Mouse (Mus musculus): ENCODE measurements around the gene Uqcr10. TPM values are rescaled to one million over a fixed set of nuclear protein-coding genes. Genes with fewer than 3 reads are reported as not detected.

The Uqcr10 gene
- total RNA-seq (2021) = 1,000 to 10,000 TPM; 1,424 to 1,479 TPM
- long read RNA-seq, experiment 1, transcript Uqcr10-201 (2 exons, 434 nt) = major isoform, 403 of 422 reads
- long read RNA-seq, experiment 1, partial matches to known transcripts = 12 of 422 reads
- long read RNA-seq, experiment 1, other reads (novel, unspliced or antisense) = 3 of 422 reads
- long read RNA-seq, experiment 2, transcript Uqcr10-203 (3 exons, 510 nt) = minor isoform, 7 of 488 reads
- long read RNA-seq, experiment 2, transcript Uqcr10-201 (2 exons, 434 nt) = major isoform, 470 of 488 reads
- long read RNA-seq, experiment 2, partial matches to known transcripts = 4 of 488 reads
- long read RNA-seq, experiment 2, other reads (novel, unspliced or antisense) = 4 of 488 reads

- intact Hi-C loops (cut with DNase I) = loop anchor here (5.0 kb wide), 2 partner anchors 202 to 267 kb away; no protein-coding TSS in a partner anchor
- DNase-seq = peak; percentile 93 to 94
Measured at GRCm38 (mm10) chr11:4704072-4704964, at the start of gene Uqcr10, which contains the start of gene Zmat5. Uqcr10 (minus strand) TSS chr11:4704342. Zmat5 (plus strand) TSS chr11:4704678.

- no peak for DNase-seq
- intact Hi-C loops (cut with DNase I) = no loop called here
Measured at GRCm38 (mm10) chr11:4752836-4753235, 48.7 kb upstream of the Uqcr10 start.

GRCm38 (mm10) chr11:4750263-4750662 is 46.1 kb upstream of the Uqcr10 start:
- intact Hi-C loops (cut with DNase I) = no loop called here
- DNase-seq = peak; percentile 81 to 85

- no peak for DNase-seq
- intact Hi-C loops (cut with DNase I) = no loop called here
Measured at GRCm38 (mm10) chr11:4747285-4747684, 43.1 kb upstream of the Uqcr10 start.

GRCm38 (mm10) chr11:4746733-4747132 is 42.6 kb upstream of the Uqcr10 start, which contains the start of gene Cabp7:
Cabp7 (minus strand) TSS chr11:4746778.
- no peak for DNase-seq
- intact Hi-C loops (cut with DNase I) = no loop called here

- DNase-seq = no peak
- intact Hi-C loops (cut with DNase I) = no loop called here
Measured at GRCm38 (mm10) chr11:4745969-4746368, 41.8 kb upstream of the Uqcr10 start.

- DNase-seq = no peak
- intact Hi-C loops (cut with DNase I) = no loop called here
Measured at GRCm38 (mm10) chr11:4744691-4745090, 40.5 kb upstream of the Uqcr10 start.

- DNase-seq = no peak
- intact Hi-C loops (cut with DNase I) = no loop called here
Measured at GRCm38 (mm10) chr11:4740785-4741184, 36.6 kb upstream of the Uqcr10 start.

- DNase-seq = no peak
- intact Hi-C loops (cut with DNase I) = no loop called here
Measured at GRCm38 (mm10) chr11:4738719-4739118, 34.6 kb upstream of the Uqcr10 start.

GRCm38 (mm10) chr11:4737682-4738081 is 33.5 kb upstream of the Uqcr10 start:
- intact Hi-C loops (cut with DNase I) = no loop called here
- no peak for DNase-seq

- intact Hi-C loops (cut with DNase I) = no loop called here
- no peak for DNase-seq
Measured at GRCm38 (mm10) chr11:4736355-4736754, 32.2 kb upstream of the Uqcr10 start.

GRCm38 (mm10) chr11:4734179-4734578 is 30.0 kb upstream of the Uqcr10 start:
- intact Hi-C loops (cut with DNase I) = no loop called here
- DNase-seq = no peak

- no peak for DNase-seq
- intact Hi-C loops (cut with DNase I) = no loop called here
Measured at GRCm38 (mm10) chr11:4731781-4732180, 27.6 kb upstream of the Uqcr10 start.

GRCm38 (mm10) chr11:4730913-4731312 is 26.8 kb upstream of the Uqcr10 start:
- DNase-seq = no peak
- intact Hi-C loops (cut with DNase I) = no loop called here

GRCm38 (mm10) chr11:4730096-4730495 is 26.0 kb upstream of the Uqcr10 start:
- DNase-seq = no peak
- intact Hi-C loops (cut with DNase I) = no loop called here

- intact Hi-C loops (cut with DNase I) = no loop called here
- DNase-seq = peak; percentile 22 to 31
Measured at GRCm38 (mm10) chr11:4729603-4730002, 25.5 kb upstream of the Uqcr10 start.

- intact Hi-C loops (cut with DNase I) = no loop called here
- DNase-seq = no peak
Measured at GRCm38 (mm10) chr11:4721728-4722127, 17.6 kb upstream of the Uqcr10 start.

GRCm38 (mm10) chr11:4720900-4721580 is 16.9 kb upstream of the Uqcr10 start:
- DNase-seq = no peak
- intact Hi-C loops (cut with DNase I) = no loop called here

- intact Hi-C loops (cut with DNase I) = no loop called here
- DNase-seq = no peak
Measured at GRCm38 (mm10) chr11:4720393-4720792, 16.3 kb upstream of the Uqcr10 start.

GRCm38 (mm10) chr11:4719961-4720360 is 15.8 kb upstream of the Uqcr10 start:
- DNase-seq = no peak
- intact Hi-C loops (cut with DNase I) = no loop called here

- no peak for DNase-seq
- intact Hi-C loops (cut with DNase I) = no loop called here
Measured at GRCm38 (mm10) chr11:4718548-4718947, 14.4 kb upstream of the Uqcr10 start.

Data from heart, postnatal 14 days (tissue).